Mouse (Mus musculus) CD8-positive naive resting alpha-beta T cell, adult 2 months (primary cell): Measurements from ENCODE around the gene Zbtb20.

Source experiments
- DNase-seq, 2 experiments: peaks; one replicate each; pipeline ENCODE4 v3.0.0; 2022; ENCODE audit warnings: low read depth in 2 of 2, low spot score in 2 of 2

The Zbtb20 gene

GRCm38 (mm10) chr16:43506189-43506751 is 630.6 kb downstream of the Zbtb20 start:
- no peak for DNase-seq

- DNase-seq: no peak
These were observed 631.2 kb downstream of the Zbtb20 start for GRCm38 (mm10) chr16:43506771-43507405.

DNA sequence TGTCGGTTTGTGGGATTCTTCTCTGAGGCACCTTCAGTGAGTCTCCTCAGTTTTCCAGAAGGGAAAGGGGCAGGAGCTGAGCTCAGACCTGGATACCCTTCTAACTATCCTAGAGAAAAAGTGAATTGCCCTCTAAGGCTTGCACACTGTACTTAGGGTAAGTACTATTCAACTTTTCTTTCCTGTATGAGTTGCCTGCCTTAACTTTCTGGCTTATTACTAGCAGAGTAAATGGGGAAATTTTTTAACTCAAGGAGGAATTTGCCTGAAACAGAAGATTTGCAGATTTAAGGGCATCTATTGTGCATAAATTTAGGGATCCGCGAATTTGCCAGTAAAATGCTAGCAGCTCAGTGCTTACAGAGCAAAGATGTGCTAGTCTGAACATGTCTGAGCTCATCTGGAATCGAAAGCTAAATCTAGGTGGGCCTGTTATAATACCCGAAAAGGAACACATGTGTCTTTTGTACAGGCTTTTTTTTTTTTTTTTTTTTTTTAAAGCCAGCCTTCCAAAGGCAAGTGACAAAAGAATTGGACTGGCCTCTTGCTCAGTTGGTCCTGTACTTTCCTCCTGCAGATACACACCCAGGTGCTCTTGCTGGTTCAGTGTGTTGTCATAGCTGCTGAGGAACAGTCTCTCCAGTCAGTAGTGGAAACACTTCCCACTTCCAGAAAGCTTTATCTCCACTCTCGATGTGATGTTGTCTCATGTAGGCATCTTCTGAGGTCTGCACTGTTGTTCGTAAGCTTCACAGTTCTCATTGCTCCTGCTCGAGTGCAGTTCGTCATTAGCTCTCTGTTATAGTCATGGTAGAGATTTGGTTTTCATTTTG is 632.7 kb downstream of the Zbtb20 start:
- DNase-seq: no peak

- no peak for DNase-seq
These were observed 634.8 kb downstream of the Zbtb20 start for GRCm38 (mm10) chr16:43510516-43510915.

- no peak for DNase-seq
These were observed 635.9 kb downstream of the Zbtb20 start for GRCm38 (mm10) chr16:43511531-43511930.

DNA sequence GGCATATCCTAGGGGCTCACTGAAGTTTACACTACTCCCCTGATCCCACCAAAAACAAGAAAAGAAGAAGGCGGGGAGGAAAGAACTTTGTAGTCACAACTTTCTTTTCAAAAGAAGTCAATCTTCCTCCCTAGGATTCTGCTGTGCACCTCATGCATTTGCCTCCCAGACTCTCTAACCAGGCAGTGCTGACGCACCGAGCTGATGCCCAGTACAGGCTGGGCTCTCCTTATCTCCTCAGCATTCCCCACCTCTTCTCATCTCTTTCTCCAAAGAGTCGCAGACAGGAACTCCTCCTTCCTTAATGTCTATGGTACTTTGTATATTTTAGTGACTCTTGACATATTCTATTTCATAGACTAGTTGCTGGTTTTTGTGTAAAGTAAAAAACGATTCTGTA is 638.3 kb downstream of the Zbtb20 start:
- DNase-seq: no peak

- no peak for DNase-seq
These were observed 639.9 kb downstream of the Zbtb20 start for GRCm38 (mm10) chr16:43515538-43515937.

- DNase-seq: no peak
These were observed 644.6 kb downstream of the Zbtb20 start for GRCm38 (mm10) chr16:43520274-43520673.

DNA sequence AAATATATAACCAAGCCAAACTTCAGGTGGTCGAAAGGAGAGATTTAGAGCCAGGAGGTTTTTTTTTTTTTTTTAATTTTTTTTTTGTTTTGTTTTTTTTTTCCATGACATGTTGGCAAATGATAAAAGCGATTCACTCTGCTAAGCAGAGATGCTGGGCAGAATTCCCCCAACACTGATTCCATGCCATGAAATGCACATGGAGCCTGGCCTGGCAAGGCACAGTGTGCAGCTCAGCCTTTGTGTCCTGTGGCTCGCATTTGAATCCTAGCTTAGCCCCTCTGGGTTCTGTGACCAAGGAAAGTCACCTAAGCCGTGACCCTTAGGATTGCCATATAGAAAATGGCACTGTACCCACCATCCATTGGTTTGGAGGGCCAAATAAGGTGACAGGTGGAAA is 646.8 kb downstream of the Zbtb20 start:
- no peak for DNase-seq

DNA sequence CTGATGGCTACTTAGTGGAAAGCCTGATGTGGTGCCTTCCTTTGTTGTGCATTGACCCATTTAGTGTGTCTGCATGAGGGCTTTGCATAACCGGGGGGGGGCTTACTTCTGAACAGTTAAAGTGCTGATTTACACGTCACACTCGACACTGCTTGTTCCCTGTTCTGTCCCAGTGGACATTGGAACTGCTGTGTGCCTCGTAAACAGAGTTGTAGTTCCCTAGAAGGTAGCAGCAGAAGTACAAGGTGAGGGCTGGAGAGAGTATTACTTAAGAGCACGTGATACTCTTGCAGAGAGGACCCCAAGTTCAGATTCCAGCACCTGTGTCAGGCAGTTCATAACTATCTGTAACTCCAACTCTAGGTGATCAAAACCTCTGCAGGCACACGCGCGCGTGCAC is 648.5 kb downstream of the Zbtb20 start:
- no peak for DNase-seq

- DNase-seq: no peak
These were observed 649.9 kb downstream of the Zbtb20 start for GRCm38 (mm10) chr16:43525624-43526023.

GRCm38 (mm10) chr16:43528300-43528699 is 652.6 kb downstream of the Zbtb20 start:
- no peak for DNase-seq

DNA sequence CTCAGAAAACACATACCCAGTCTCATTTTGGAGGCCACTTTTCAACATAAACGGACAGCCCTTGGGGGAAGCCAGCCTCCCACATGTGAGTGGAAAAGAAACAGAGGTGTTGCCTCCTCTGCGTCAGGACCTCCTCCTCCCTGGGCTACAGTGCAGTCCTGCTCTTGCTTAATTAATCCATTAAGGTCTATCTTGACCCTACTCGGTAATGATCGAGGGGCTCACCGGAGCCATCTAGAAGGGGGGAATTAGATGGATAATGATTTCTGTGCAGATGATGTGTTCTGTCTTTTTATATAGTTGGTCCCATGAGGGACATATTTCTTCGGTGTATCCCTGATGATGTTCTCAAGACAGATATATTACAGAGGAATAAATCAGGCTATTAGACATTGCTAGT is 655.6 kb downstream of the Zbtb20 start:
- no peak for DNase-seq

DNA sequence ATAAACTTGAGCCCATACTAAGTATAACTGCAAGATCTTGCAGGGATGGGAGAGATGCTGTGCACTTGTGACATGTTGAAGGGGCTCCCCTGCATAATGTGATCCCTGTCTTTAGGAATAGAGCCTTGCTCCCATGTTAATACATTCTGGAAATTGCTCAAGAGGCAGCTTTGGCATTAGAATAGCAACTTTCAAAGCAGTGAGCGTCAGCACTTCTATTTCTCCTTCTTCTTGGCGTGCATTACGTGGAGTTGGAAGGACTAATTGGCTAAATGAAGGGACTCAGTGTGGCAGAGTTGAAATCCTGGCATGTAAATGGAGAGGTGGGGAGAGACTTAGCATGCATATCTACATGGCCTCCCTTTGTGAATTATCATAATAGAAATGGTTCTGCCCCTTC is 658.4 kb downstream of the Zbtb20 start:
- no peak for DNase-seq

DNA sequence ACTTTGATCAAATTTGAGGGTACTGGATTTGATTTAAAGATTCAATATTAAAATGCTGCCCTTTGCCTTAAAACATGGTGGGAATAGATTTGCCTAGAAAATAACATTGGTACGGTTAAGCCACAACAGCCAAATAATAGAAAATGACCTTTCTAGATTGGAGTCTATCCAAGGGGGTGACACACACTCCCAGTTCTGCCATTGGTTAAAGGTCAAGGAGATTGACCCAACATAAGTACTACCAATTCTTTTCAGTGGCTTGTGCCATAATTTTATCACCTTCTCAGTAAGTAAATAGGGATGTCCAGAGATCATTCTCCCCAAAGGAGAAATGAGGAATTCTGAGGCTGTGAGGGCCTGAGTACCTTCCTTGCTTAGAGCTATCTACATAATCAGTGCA is 660.2 kb downstream of the Zbtb20 start:
- no peak for DNase-seq

GRCm38 (mm10) chr16:43537163-43537562 is 661.5 kb downstream of the Zbtb20 start:
- DNase-seq: no peak

GRCm38 (mm10) chr16:43539659-43540096 is 664.0 kb downstream of the Zbtb20 start:
- no peak for DNase-seq

DNA sequence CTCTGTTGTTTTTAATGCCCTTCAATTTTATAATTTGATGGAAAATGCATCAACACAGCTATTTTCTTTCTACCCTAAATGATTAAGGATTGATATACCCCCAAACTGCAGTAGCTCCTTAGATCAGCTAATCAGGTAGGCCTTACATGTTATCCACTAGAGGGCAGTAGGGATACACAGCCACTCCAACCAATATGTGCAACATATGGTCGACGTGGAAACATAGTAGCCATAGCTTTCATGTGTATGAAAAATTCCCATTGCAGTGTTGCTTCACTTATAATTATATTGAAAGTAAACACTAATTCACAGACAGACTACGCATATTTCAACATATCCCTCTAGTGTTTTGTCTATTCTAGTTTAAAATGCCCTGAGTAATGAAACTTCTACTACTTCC is 664.4 kb downstream of the Zbtb20 start:
- peak; percentile 5 to 9 for DNase-seq

DNA sequence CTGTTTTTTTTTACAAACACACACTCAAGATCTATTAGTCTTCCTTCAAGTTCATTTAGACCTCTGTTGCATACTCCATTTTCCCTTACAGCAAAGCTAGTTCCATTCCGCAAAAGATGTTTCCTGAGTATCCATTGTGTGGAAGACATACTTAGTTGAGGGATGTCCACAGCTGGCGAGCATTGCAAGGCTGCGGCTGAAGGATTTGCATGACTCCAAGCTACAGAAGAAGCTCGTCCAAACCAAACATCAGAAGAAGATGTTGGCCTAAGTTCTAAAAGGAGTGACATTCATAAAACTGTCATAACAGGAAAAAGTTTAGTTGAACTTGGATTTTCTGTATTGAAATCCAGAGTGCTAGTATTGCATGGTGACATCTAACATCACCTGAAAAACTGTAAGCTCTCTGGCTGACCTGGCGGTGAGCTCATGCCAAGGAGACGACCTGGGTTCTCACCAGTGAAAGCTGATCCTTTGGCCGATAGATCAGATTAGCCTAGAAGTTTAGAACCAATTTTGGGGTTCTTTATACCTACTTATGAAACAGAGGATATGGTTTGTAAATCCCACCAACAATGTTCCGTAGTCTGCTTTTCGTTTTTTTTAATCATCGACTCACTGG is 665.0 kb downstream of the Zbtb20 start:
- no peak for DNase-seq

- DNase-seq: no peak
These were observed 669.6 kb downstream of the Zbtb20 start for GRCm38 (mm10) chr16:43545261-43545660.

- no peak for DNase-seq
These were observed 671.9 kb downstream of the Zbtb20 start for GRCm38 (mm10) chr16:43547323-43548180.
